Mouse (Mus musculus): ENCODE results near the gene Clec5a.

DNA sequence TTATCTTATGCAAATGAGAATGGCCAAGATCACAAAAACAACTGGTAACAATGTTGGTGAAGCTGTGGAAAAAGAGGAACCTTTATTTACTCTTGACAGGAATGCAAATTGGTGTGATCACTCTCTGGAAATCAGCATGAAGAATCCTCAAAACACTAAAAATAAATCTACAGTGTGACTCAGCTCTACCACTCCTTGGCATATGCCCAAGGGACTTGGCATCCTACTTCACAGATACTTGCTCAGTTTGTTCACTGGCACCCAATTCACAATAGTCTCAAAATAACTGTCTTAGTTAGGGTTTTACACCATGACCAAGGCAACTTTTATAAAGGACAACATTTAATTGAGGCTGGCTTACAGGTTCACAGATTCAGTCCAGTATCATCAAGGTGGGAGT lies 21.8 kb upstream of the Clec5a start:
- TF ChIP-seq CTCF (IDR thresholded peaks at IDR 0.05; ENCODE audit: low read depth) (no peak), EP300 (IDR thresholded peaks at IDR 0.05; ENCODE audit: low read depth) (no peak)

Data from liver, embryonic 14.5 days (tissue).